Comparison of ENCODE assay signal across 9 mouse cellular contexts in genomic region chr9:40859196-40859595, GRCm38 (mm10). TPM values are rescaled to one million over a fixed set of nuclear protein-coding genes. Genes with fewer than 3 reads are reported as not detected.
A peak's percentile ranks its signal among the peaks of the same experiment; 100 is the strongest.
DNase-seq lines count a peak whose midpoint lies in the region; ATAC-seq and TF ChIP-seq lines count a peak whose summit lies in the region.
"Had no signal": no experiment of that assay in that cellular context is flagged by ENCODE, and none has a peak within 500 bp of the region (broad histone marks: within the 10 kb centered on the region; RNA-seq: fewer than 3 reads in every experiment).

No protein-coding gene starts in this region.

- dilution Hi-C loops in CH12.LX (cut with MboI; ENCODE audit: extremely low pct_ligation_motif_present, extremely low pct_unique_long_range_greater_than_20kb, low sequenced_read_pairs), result no loop called here

- no peaks in the 10 kb centered on the region for H3K27me3 ChIP-seq in CH12.LX (replicated peaks)
- H3K27me3 ChIP-seq in forebrain, embryonic 14.5 days (replicated peaks; ENCODE audit: control insufficient read depth, insufficient read depth, low read length), result peaks cover 32% of the 10 kb centered on the region
- H3K27me3 ChIP-seq in limb, embryonic 15.5 days, result peaks cover 14% of the 10 kb centered on the region

- TF ChIP-seq RAD21 in CH12.LX (IDR thresholded peaks at IDR 0.05; ENCODE audit: low read depth, low read length), result no peak

- H3K9ac ChIP-seq in CH12.LX (ENCODE audit: insufficient read depth, low read depth), result no peak overlapping the region
- H3K9ac ChIP-seq in forebrain, embryonic 14.5 days (ENCODE audit: low read length), result no peak overlapping the region
- no peak overlapping the region for H3K9ac ChIP-seq in limb, embryonic 15.5 days

- no peak for TF ChIP-seq EP300 in CH12.LX (IDR thresholded peaks at IDR 0.05; ENCODE audit: low read length)

- TF ChIP-seq POLR2A in CH12.LX (IDR thresholded peaks at IDR 0.05; ENCODE audit: low read depth, low read length), result no peak

- intact Hi-C loops in gastrocnemius, adult 2 months (cut with DNase I), result no loop called here

- no peak for ATAC-seq in forebrain, embryonic 14.5 days
- no peak for ATAC-seq in limb, embryonic 15.5 days (ENCODE audit: insufficient number of reproducible peaks, low FRiP score, low TSS enrichment, low read depth)
- ATAC-seq in monocyte, adult 5-6 weeks (replicated peaks; ENCODE audit: insufficient number of reproducible peaks, low FRiP score, low TSS enrichment, poor library complexity, severe bottlenecking), result no peak

- peak overlapping the region; percentile 63; the same call in 1 of the 2 replicates for H3K4me2 ChIP-seq in CH12.LX (ENCODE audit: insufficient read depth, low read depth, poor library complexity, severe bottlenecking)
- peak overlapping the region; percentile 44 for H3K4me2 ChIP-seq in forebrain, embryonic 14.5 days (ENCODE audit: low read length)
- peak overlapping the region; percentile 50; the same call in 1 of the 2 replicates for H3K4me2 ChIP-seq in limb, embryonic 15.5 days

- no peaks in the 10 kb centered on the region for H3K4me1 ChIP-seq in CH12.LX (ENCODE audit: control insufficient read depth in 1 of 2, insufficient read depth in 2 of 2)
- peaks cover 4% of the 10 kb centered on the region; the same call in 1 of the 2 replicates for H3K4me1 ChIP-seq in forebrain, embryonic 14.5 days (ENCODE audit: control insufficient read depth, insufficient read depth, low read length)
- H3K4me1 ChIP-seq in limb, embryonic 15.5 days, result no peaks in the 10 kb centered on the region

- H3K27ac ChIP-seq in gastrocnemius, adult 2 months, result no peak overlapping the region
- no peak overlapping the region for H3K27ac ChIP-seq in CH12.LX (ENCODE audit: insufficient read depth, low read depth)
- no peak overlapping the region for H3K27ac ChIP-seq in forebrain, embryonic 14.5 days (ENCODE audit: low read depth, low read length)
- no peak overlapping the region for H3K27ac ChIP-seq in limb, embryonic 15.5 days

- 2% methylated on average over 9 of the region's 9 CpGs for WGBS in forebrain, embryonic 14.5 days
- 7% methylated on average over 9 of the region's 9 CpGs for WGBS in limb, embryonic 15.5 days

- no peak for DNase-seq in gastrocnemius, adult 2 months
- DNase-seq in gastrocnemius, postnatal 4 days (ENCODE audit: low spot score in 2 of 2), result no peak
- no peak for DNase-seq in CH12.LX (ENCODE audit: extremely low read depth)
- no peak for DNase-seq in forebrain, embryonic 14.5 days (ENCODE audit: low spot score)
- no peak for DNase-seq in gastrocnemius, adult 8-10 months (ENCODE audit: low spot score in 2 of 2)
- no peak for DNase-seq in adrenal gland, adult 2 months

- no peaks in the 10 kb centered on the region for H3K9me3 ChIP-seq in CH12.LX (replicated peaks; ENCODE audit: low read length)
- H3K9me3 ChIP-seq in forebrain, embryonic 14.5 days (replicated peaks; ENCODE audit: control insufficient read depth, low read length), result no peaks in the 10 kb centered on the region
- H3K9me3 ChIP-seq in limb, embryonic 15.5 days, result no peaks in the 10 kb centered on the region

- no peak for TF ChIP-seq CTCF in gastrocnemius, adult 2 months (IDR thresholded peaks at IDR 0.05)
- TF ChIP-seq CTCF in CH12.LX (conservative IDR thresholded peaks at IDR 0.05 in 1 of 2, IDR thresholded peaks at IDR 0.05 in 1 of 2; ENCODE audit: low read depth in 2 of 2, low read length in 2 of 2), result no peak

- H3K36me3 ChIP-seq in CH12.LX (replicated peaks in 1 of 2; ENCODE audit: control insufficient read depth in 1 of 2, insufficient read depth in 1 of 2, low read length in 1 of 2), result no peaks in the 10 kb centered on the region
- no peaks in the 10 kb centered on the region for H3K36me3 ChIP-seq in forebrain, embryonic 14.5 days (ENCODE audit: control insufficient read depth, insufficient read depth, low read length)
- H3K36me3 ChIP-seq in limb, embryonic 15.5 days, result no peaks in the 10 kb centered on the region

- H3K4me3 ChIP-seq in gastrocnemius, adult 2 months, result peak overlapping the region; percentile 66; the same call in 1 of the 2 replicates
- no peak overlapping the region for H3K4me3 ChIP-seq in CH12.LX (replicated peaks in 1 of 3; ENCODE audit: low read depth in 2 of 3, low read length in 2 of 3, poor library complexity in 1 of 3)
- H3K4me3 ChIP-seq in forebrain, embryonic 14.5 days (ENCODE audit: low read depth, low read length), result peak overlapping the region; percentile 15
- peak overlapping the region; percentile 33 for H3K4me3 ChIP-seq in limb, embryonic 15.5 days

- H3K79me2 ChIP-seq in CH12.LX (replicated peaks; ENCODE audit: control insufficient read depth, extremely low read depth, insufficient read depth, poor library complexity, severe bottlenecking), result no peaks in the 10 kb centered on the region

- in situ Hi-C loops in CH12.LX (cut with MboI; ENCODE audit: low pct_ligation_motif_present, low pct_unique_long_range_greater_than_20kb, low sequenced_read_pairs), result no loop called here

TF ChIP-seq in CH12.LX, 34 proteins besides CTCF, POLR2A, EP300 and RAD21:
- TF ChIP-seq IRF4 (IDR thresholded peaks at IDR 0.05; ENCODE audit: low read depth, low read length), result no peak
- no peak for TF ChIP-seq ELF1 (IDR thresholded peaks at IDR 0.05; ENCODE audit: low read depth, low read length)
- no peak; the same call in 1 of the 2 replicates for TF ChIP-seq ZNF384 (IDR thresholded peaks at IDR 0.05; ENCODE audit: low read depth, low read length)
- no peak for TF ChIP-seq GABPA (IDR thresholded peaks at IDR 0.05; ENCODE audit: insufficient replicate concordance, low read depth, low read length)
- TF ChIP-seq ZC3H11A (IDR thresholded peaks at IDR 0.05; ENCODE audit: low read depth, low read length), result no peak
- TF ChIP-seq USF2 (conservative IDR thresholded peaks at IDR 0.05; ENCODE audit: low read depth, low read length), result no peak
- TF ChIP-seq UBTF (IDR thresholded peaks at IDR 0.05; ENCODE audit: low read depth, low read length), result no peak
- no peak for TF ChIP-seq JUND (conservative IDR thresholded peaks at IDR 0.05; ENCODE audit: low read depth, low read length)
- no peak for TF ChIP-seq HCFC1 (IDR thresholded peaks at IDR 0.05; ENCODE audit: low read depth, low read length)
- no peak for TF ChIP-seq NELFE (IDR thresholded peaks at IDR 0.05; ENCODE audit: low read depth, low read length)
- no peak for TF ChIP-seq SMC3 (IDR thresholded peaks at IDR 0.05; ENCODE audit: low read depth, low read length)
- TF ChIP-seq ZMIZ1 (IDR thresholded peaks at IDR 0.05; ENCODE audit: low read depth, low read length), result no peak
- no peak for TF ChIP-seq MAX (IDR thresholded peaks at IDR 0.05; ENCODE audit: low read length)
- TF ChIP-seq JUN (IDR thresholded peaks at IDR 0.05; ENCODE audit: insufficient read depth, low read depth, low read length), result no peak
- TF ChIP-seq CHD2 (IDR thresholded peaks at IDR 0.05; ENCODE audit: low read length), result no peak
- TF ChIP-seq MAZ (IDR thresholded peaks at IDR 0.05; ENCODE audit: low read depth, low read length), result no peak
- no peak for TF ChIP-seq KAT2A (IDR thresholded peaks at IDR 0.05; ENCODE audit: insufficient replicate concordance, low read length)
- no peak for TF ChIP-seq CHD1 (IDR thresholded peaks at IDR 0.05; ENCODE audit: low read depth, low read length)
- TF ChIP-seq TCF12 (IDR thresholded peaks at IDR 0.05; ENCODE audit: low read depth, low read length), result no peak

RNA-seq across cellular contexts. Expression of gene Bsx, which starts 14.7 kb away (rescaled TPM):
- not detected for total RNA-seq in gastrocnemius, adult 2 months (2021)
- total RNA-seq in gastrocnemius, postnatal 4 days (2021), result not detected
- total RNA-seq in CH12.LX (2012; rRNA removed), result not detected in 2 replicates
- total RNA-seq in CH12.LX (2014; rRNA removed), result not detected in 2 replicates
- not detected in 2 replicates for polyA plus RNA-seq in CH12.LX (2012; ENCODE audit: insufficient read length, low read depth)
- polyA plus RNA-seq in forebrain, embryonic 14.5 days (2014; fragmentation: Nextera tagmentation; extraction: Ambion mirVana), result 1.2 and 1.3 TPM in 2 replicates
- polyA plus RNA-seq in limb, embryonic 15.5 days (2015; fragmentation: Nextera tagmentation; extraction: Ambion mirVana), result not detected in 2 replicates
- total RNA-seq in monocyte, adult 5-6 weeks (2017), result not detected in 3 replicates
- total RNA-seq in gastrocnemius, adult 8-10 months (2022), result not detected
- total RNA-seq in adrenal gland, adult 2 months (2021), result not detected
- polyA plus RNA-seq in adrenal gland, adult 2 months (2012; rRNA removed), result 0.08 TPM in 1 of 2 replicates, not detected in the other
- polyA plus RNA-seq: large intestine, adult 2 months had no signal

RNA-seq across cellular contexts. Expression of gene Hspa8, which starts 58.4 kb away (rescaled TPM):
- total RNA-seq in gastrocnemius, adult 2 months (2021), result 1,000 to 10,000 TPM; 1,297 to 1,609 TPM
- 1,000 to 10,000 TPM; 1,335 to 1,352 TPM for total RNA-seq in gastrocnemius, postnatal 4 days (2021)
- total RNA-seq in CH12.LX (2012; rRNA removed) (2,915 and 4,984 TPM in 2 replicates), CH12.LX (2014; rRNA removed) (7,143 and 7,761 TPM in 2 replicates)
- polyA plus RNA-seq in CH12.LX (2012; ENCODE audit: insufficient read length, low read depth), result 5,629 and 6,462 TPM in 2 replicates
- 3,062 and 3,353 TPM in 2 replicates for polyA plus RNA-seq in forebrain, embryonic 14.5 days (2014; fragmentation: Nextera tagmentation; extraction: Ambion mirVana)
- polyA plus RNA-seq in limb, embryonic 15.5 days (2015; fragmentation: Nextera tagmentation; extraction: Ambion mirVana), result 2,195 and 2,248 TPM in 2 replicates
- 2,780 to 3,802 TPM (median 3,103 TPM) in 3 replicates for total RNA-seq in monocyte, adult 5-6 weeks (2017)
- 1,000 to 10,000 TPM in 3 of 4 experiments, 100 to 1,000 TPM in 1; 996 to 1,351 (median 1,061) TPM for total RNA-seq in gastrocnemius, adult 8-10 months (2022)
- 1,000 to 10,000 TPM; 1,424 to 4,193 TPM for total RNA-seq in adrenal gland, adult 2 months (2021)
- polyA plus RNA-seq in adrenal gland, adult 2 months (2012; rRNA removed), result 1,414 and 2,267 TPM in 2 replicates

Comparison
In these comparisons a context has a peak if more than half of its experiments do, and no peak if none do; other contexts are left out.
1. H3K4me3 ChIP-seq: peak in gastrocnemius, adult 2 months (single experiment), forebrain, embryonic 14.5 days (single experiment) and limb, embryonic 15.5 days (single experiment); none in CH12.LX (0 of 3).
2. Peak in every context shown above with its lines, with median percentiles within 50 percentile points of each other: H3K4me2 ChIP-seq.